Mouse (Mus musculus) neural tube, embryonic 11.5 days (tissue): ENCODE measurements around the gene Nfib. TPM values are rescaled to one million over a fixed set of nuclear protein-coding genes. Genes with fewer than 3 reads are reported as not detected.

Experiments
- ATAC-seq: fragments of 200-750 bp; cut with Nextera tagmentation; 2 replicates; pipeline ENCODE4 v1.8.0; 2017; ENCODE audit warnings: moderate number of reproducible peaks, mild to moderate bottlenecking, moderate TSS enrichment, moderate library complexity; ENCODE audit not compliant: insufficient read depth, low FRiP score, low TSS enrichment
- DNase-seq: peaks from one replicate; pipeline ENCODE4 v3.0.0-alpha.2; 2015; ENCODE audit warnings: low spot score
- H3K27ac ChIP-seq: fragments of 300-500 bp; sonication (generic); 2 replicates; pipeline ENCODE4 v1.5.1; 2014; ENCODE audit warnings: low read depth, mild to moderate bottlenecking, low read length
- H3K27me3 ChIP-seq: fragments of 300-500 bp; sonication (generic); 2 replicates; pipeline ENCODE4 v1.6.1; 2014; ENCODE audit warnings: mild to moderate bottlenecking, low read length, mixed read lengths; ENCODE audit not compliant: control insufficient read depth, insufficient read depth
- H3K36me3 ChIP-seq: fragments of 300-500 bp; sonication (generic); 2 replicates; pipeline ENCODE4 v1.6.1; 2014; ENCODE audit warnings: mild to moderate bottlenecking, low read length, moderate library complexity, mixed read lengths; ENCODE audit not compliant: control insufficient read depth, insufficient read depth
- H3K4me1 ChIP-seq: fragments of 300-500 bp; sonication (generic); 2 replicates; pipeline ENCODE4 v1.6.1; 2014; ENCODE audit warnings: low read length, mixed read lengths; ENCODE audit not compliant: control insufficient read depth, insufficient read depth
- H3K4me2 ChIP-seq: fragments of 300-500 bp; sonication (generic); 2 replicates; pipeline ENCODE4 v1.6.1; 2014; ENCODE audit warnings: low read depth, mild to moderate bottlenecking, moderate library complexity
- H3K4me3 ChIP-seq: fragments of 300-500 bp; sonication (generic); 2 replicates; pipeline ENCODE4 v1.5.1; 2014; ENCODE audit warnings: low read depth, low read length
- H3K9ac ChIP-seq: fragments of 300-500 bp; sonication (generic); 2 replicates; pipeline ENCODE4 v1.6.1; 2014; ENCODE audit warnings: mild to moderate bottlenecking, low read length
- H3K9me3 ChIP-seq: fragments of 300-500 bp; sonication (generic); 2 replicates; pipeline ENCODE4 v1.6.1; 2016; ENCODE audit warnings: low read length; ENCODE audit not compliant: control insufficient read depth
- WGBS: fragments of 180-500 bp; shearing (Covaris S2); extraction: QIAGEN DNeasy Blood & Tissue Kit; methylation state at CpG from one replicate; pipeline ENCODE4 v1.1.7; 2014; 5-methylcytosine and 5-hydroxymethylcytosine counted together
- polyA plus RNA-seq: library from polyadenylated mRNA; unstranded; fragments of >200 nt; fragmentation: Nextera tagmentation; extraction: Ambion mirVana; gene quantifications from 2 replicates; pipeline ENCODE4 v1.2.1, GENCODE M21; 2014

The Nfib gene
- polyA plus RNA-seq, 1 experiment from 2014 or later = 29.1 TPM

GRCm38 (mm10) chr4:82513426-82513750 is 192.2 kb downstream of the Nfib start:
- Histone ChIP-seq H3K4me1 (peaks cover 37% of the 10 kb centered on the region), H3K9me3 (no peaks in the 10 kb centered on the region), H3K27me3 (no peaks in the 10 kb centered on the region), H3K4me2 (peak overlapping the region; percentile 62), H3K9ac (peak overlapping the region; percentile 57; the same call in 1 of the 2 replicates), H3K27ac (no peak overlapping the region; the same call in 1 of the 2 replicates), H3K4me3 (peak overlapping the region; percentile 38), H3K36me3 (no peaks in the 10 kb centered on the region)
- peak; percentile 56; the same call in 1 of the 2 replicates for ATAC-seq
- no peak for DNase-seq
- 1% methylated on average over 14 of the region's 14 CpGs for WGBS

DNA sequence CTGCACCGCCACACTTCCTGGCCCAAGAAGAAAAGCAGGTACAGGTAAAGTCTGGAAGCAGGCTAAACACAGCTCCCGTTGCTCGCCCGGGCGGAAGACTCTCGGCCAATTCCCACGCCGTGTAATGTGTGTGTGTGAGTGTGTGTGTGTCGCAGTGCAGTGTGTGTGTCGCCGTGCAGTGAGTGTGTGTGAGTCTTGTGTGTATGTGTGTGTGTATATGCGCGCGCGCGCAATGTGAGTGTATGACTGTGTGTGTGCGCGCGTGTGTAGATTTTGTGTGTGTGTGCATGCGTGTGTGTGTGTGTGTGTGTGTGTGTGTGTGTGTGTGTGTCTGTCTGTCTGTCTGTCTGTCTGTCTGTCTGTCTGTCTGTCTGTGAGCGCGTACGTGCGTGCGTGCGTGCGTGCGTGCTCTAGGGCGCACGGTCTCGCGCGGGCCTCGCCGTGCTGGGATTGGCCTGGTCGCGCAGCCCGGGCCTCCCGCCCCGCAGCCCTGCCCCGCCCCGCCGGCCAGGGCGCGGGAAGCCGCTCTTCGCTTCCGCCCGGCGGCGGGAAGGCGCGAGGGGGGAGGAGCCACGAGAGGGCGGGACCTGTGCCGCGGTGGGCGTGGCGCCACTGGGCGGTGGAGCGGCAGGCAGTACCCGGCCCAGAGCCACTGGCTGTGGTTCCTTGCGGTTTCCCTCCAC is 192.7 kb downstream of the Nfib start:
- H3K9me3 ChIP-seq = no peaks in the 10 kb centered on the region
- peaks cover 39% of the 10 kb centered on the region for H3K4me1 ChIP-seq
- peak overlapping the region; percentile 58 for H3K9ac ChIP-seq
- H3K4me3 ChIP-seq = peak overlapping the region; percentile 38
- peak overlapping the region; percentile 74 for H3K27ac ChIP-seq
- no peaks in the 10 kb centered on the region for H3K36me3 ChIP-seq
- H3K27me3 ChIP-seq = no peaks in the 10 kb centered on the region
- DNase-seq (peak; percentile 97), ATAC-seq (peak; percentile 93)
- peak overlapping the region; percentile 62 for H3K4me2 ChIP-seq
- under 1% methylated on average over 37 of the region's 63 CpGs for WGBS

- ATAC-seq = no peak
- peak overlapping the region; percentile 58 for H3K9ac ChIP-seq
- peak overlapping the region; percentile 62 for H3K4me2 ChIP-seq
- no peaks in the 10 kb centered on the region for H3K36me3 ChIP-seq
- peak; percentile 21 for DNase-seq
- 1% methylated on average over 13 of the region's 13 CpGs for WGBS
- H3K9me3 ChIP-seq = no peaks in the 10 kb centered on the region
- peak overlapping the region; percentile 74 for H3K27ac ChIP-seq
- peaks cover 43% of the 10 kb centered on the region for H3K4me1 ChIP-seq
- peak overlapping the region; percentile 38 for H3K4me3 ChIP-seq
- no peaks in the 10 kb centered on the region for H3K27me3 ChIP-seq
Observed at GRCm38 (mm10) chr4:82512335-82512734, 193.2 kb downstream of the Nfib start.

GRCm38 (mm10) chr4:82511524-82511923 is 194.0 kb downstream of the Nfib start:
- Histone ChIP-seq H3K4me2 (peak overlapping the region; percentile 62), H3K9ac (peak overlapping the region; percentile 29; the same call in 1 of the 2 replicates), H3K27ac (peak overlapping the region; percentile 83), H3K36me3 (no peaks in the 10 kb centered on the region), H3K4me3 (0 out of 2 replicates have a peak overlapping the region, but pooled peaks have one; percentile 10), H3K4me1 (peaks cover 47% of the 10 kb centered on the region), H3K9me3 (no peaks in the 10 kb centered on the region), H3K27me3 (no peaks in the 10 kb centered on the region)
- DNase-seq (peak; percentile 86), ATAC-seq (peak; percentile 33)
- 0% methylated on average over 8 of the region's 8 CpGs for WGBS

- Histone ChIP-seq H3K9ac (peak overlapping the region; percentile 6; the same call in 1 of the 2 replicates), H3K9me3 (no peaks in the 10 kb centered on the region), H3K36me3 (no peaks in the 10 kb centered on the region), H3K4me2 (peak overlapping the region; percentile 62), H3K4me3 (peak overlapping the region; percentile 10; the same call in 1 of the 2 replicates), H3K4me1 (peaks cover 47% of the 10 kb centered on the region), H3K27me3 (no peaks in the 10 kb centered on the region), H3K27ac (peak overlapping the region; percentile 83)
- ATAC-seq (no peak), DNase-seq (no peak)
- 3% methylated on average over 16 of the region's 16 CpGs for WGBS
Observed at GRCm38 (mm10) chr4:82511001-82511513, 194.5 kb downstream of the Nfib start.

GRCm38 (mm10) chr4:82509771-82510170 is 195.8 kb downstream of the Nfib start:
- Histone ChIP-seq H3K4me2 (peak overlapping the region; percentile 93), H3K9me3 (no peaks in the 10 kb centered on the region), H3K27me3 (no peaks in the 10 kb centered on the region), H3K4me3 (0 out of 2 replicates have a peak overlapping the region, but pooled peaks have one; percentile 14), H3K27ac (peak overlapping the region; percentile 58), H3K36me3 (no peaks in the 10 kb centered on the region), H3K4me1 (peaks cover 47% of the 10 kb centered on the region), H3K9ac (no peak overlapping the region; the same call in 1 of the 2 replicates)
- no peak for DNase-seq
- ATAC-seq = no peak
- WGBS = 29% methylated on average over 4 of the region's 4 CpGs

- Histone ChIP-seq H3K4me1 (peaks cover 47% of the 10 kb centered on the region), H3K27me3 (no peaks in the 10 kb centered on the region), H3K9ac (no peak overlapping the region; the same call in 1 of the 2 replicates), H3K27ac (peak overlapping the region; percentile 58), H3K4me3 (peak overlapping the region; percentile 14; the same call in 1 of the 2 replicates), H3K36me3 (no peaks in the 10 kb centered on the region), H3K9me3 (no peaks in the 10 kb centered on the region), H3K4me2 (peak overlapping the region; percentile 93)
- 25% methylated on average over 2 of the region's 2 CpGs for WGBS
- DNase-seq (no peak), ATAC-seq (no peak)
Observed at GRCm38 (mm10) chr4:82509166-82509767, 196.3 kb downstream of the Nfib start.

- Histone ChIP-seq H3K4me3 (peak overlapping the region; percentile 15), H3K4me2 (peak overlapping the region; percentile 93), H3K9me3 (no peaks in the 10 kb centered on the region), H3K4me1 (peaks cover 47% of the 10 kb centered on the region), H3K36me3 (no peaks in the 10 kb centered on the region), H3K9ac (peak overlapping the region; percentile 47), H3K27ac (peak overlapping the region; percentile 98; the same call in 1 of the 2 replicates), H3K27me3 (no peaks in the 10 kb centered on the region)
- DNase-seq (peak; percentile 21), ATAC-seq (no peak)
- WGBS = 8% methylated on average over 7 of the region's 7 CpGs
Observed at GRCm38 (mm10) chr4:82508281-82508687, 197.3 kb downstream of the Nfib start.
